Mouse (Mus musculus): Measurements from ENCODE around the gene Psg16. TPM values are rescaled to one million over a fixed set of nuclear protein-coding genes. Genes with fewer than 3 reads are reported as not detected.
A peak's percentile ranks its signal among the peaks of the same experiment; 100 is the strongest.

The Psg16 gene
- polyA plus RNA-seq, 1 experiment from 2014 or later: 0.06 TPM

- Histone ChIP-seq H3K9me3 (replicated peaks) (no peaks in the 10 kb centered on the region), H3K4me2 (peak overlapping the region; percentile 92), H3K27ac (ENCODE audit: poor library complexity, severe bottlenecking) (peak overlapping the region; percentile 98), H3K27me3 (replicated peaks) (no peaks in the 10 kb centered on the region), H3K36me3 (peaks cover 27% of the 10 kb centered on the region), H3K9ac (peak overlapping the region; percentile 82), H3K4me1 (replicated peaks) (peaks cover 56% of the 10 kb centered on the region), H3K4me3 (peak overlapping the region; percentile 62)
- peak; percentile 46 for ATAC-seq (ENCODE audit: insufficient number of reproducible peaks, low FRiP score)
- 22% methylated on average over 14 of the region's 14 CpGs for WGBS
Observed at GRCm38 (mm10) chr7:17056601-17057523, 17.0 kb upstream of the Psg16 start.

GRCm38 (mm10) chr7:17058071-17058689, 15.7 kb upstream of the Psg16 start:
- peak; percentile 78 for ATAC-seq (ENCODE audit: insufficient number of reproducible peaks, low FRiP score)
- peaks cover 62% of the 10 kb centered on the region for H3K4me1 ChIP-seq (replicated peaks)
- peak overlapping the region; percentile 56 for H3K9ac ChIP-seq
- no peaks in the 10 kb centered on the region for H3K9me3 ChIP-seq (replicated peaks)
- peak overlapping the region; percentile 23 for H3K4me3 ChIP-seq
- WGBS: 2% methylated on average over 16 of the region's 16 CpGs
- H3K4me2 ChIP-seq: peak overlapping the region; percentile 78
- no peaks in the 10 kb centered on the region for H3K27me3 ChIP-seq (replicated peaks)
- H3K36me3 ChIP-seq: peaks cover 24% of the 10 kb centered on the region
- H3K27ac ChIP-seq (ENCODE audit: poor library complexity, severe bottlenecking): peak overlapping the region; percentile 99

DNA sequence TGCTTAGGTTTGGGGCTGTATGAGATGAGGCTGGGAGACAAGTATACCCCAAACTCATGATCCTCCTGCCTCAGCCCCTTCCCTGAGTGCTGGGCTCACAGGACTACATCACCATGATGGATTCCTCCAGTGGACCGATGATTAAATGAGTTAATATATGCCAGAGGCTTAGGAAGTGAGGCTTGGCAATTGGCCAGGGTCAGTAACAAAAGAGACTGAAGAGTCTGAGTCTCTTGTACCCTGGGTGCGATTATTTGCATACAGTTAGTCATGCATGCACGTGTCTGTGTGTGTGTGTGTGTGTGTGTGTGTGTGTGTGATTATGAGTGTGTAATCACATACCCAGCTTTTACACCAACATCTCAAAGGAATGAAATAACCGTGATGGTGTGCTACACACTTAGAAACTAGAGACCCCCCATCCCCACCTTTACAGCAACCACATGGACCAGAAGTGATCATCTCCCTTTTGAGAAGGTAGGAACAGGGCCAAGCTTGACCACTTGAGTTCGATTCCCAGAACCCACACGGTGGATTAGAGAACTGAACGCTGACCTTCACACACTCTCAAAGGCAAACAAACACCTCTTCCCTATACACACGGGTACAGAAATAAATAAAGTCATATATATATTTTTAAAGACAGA, 14.9 kb upstream of the Psg16 start:
- Histone ChIP-seq H3K36me3 (peaks cover 16% of the 10 kb centered on the region), H3K27me3 (replicated peaks) (no peaks in the 10 kb centered on the region), H3K9me3 (replicated peaks) (no peaks in the 10 kb centered on the region), H3K9ac (peak overlapping the region; percentile 56; the same call in 1 of the 2 replicates), H3K4me3 (peak overlapping the region; percentile 23), H3K4me1 (replicated peaks) (peaks cover 63% of the 10 kb centered on the region), H3K4me2 (peak overlapping the region; percentile 78), H3K27ac (ENCODE audit: poor library complexity, severe bottlenecking) (peak overlapping the region; percentile 99)
- 53% methylated on average over 8 of the region's 8 CpGs for WGBS
- ATAC-seq (ENCODE audit: insufficient number of reproducible peaks, low FRiP score): no peak

DNA sequence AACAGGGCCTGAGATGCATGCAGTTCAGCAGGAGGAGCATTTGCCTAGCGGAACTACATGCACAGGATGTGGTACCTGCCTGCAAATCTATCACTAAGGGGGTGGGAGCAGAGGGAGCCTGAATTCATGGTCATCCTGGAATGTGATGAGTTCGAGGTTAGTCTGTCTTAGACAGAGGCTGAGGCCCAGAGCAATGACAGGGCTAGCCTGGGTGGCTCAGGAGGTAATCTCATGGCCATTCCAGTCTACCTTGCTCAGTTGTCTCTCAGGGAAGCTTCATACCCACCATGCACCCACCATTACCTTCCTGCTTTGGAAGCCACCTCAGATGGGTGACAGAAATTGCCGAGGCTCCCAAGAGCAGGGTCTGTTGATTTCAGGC, 14.4 kb upstream of the Psg16 start:
- H3K9me3 ChIP-seq (replicated peaks): no peaks in the 10 kb centered on the region
- peak overlapping the region; percentile 99 for H3K27ac ChIP-seq (ENCODE audit: poor library complexity, severe bottlenecking)
- 72% methylated on average over 3 of the region's 3 CpGs for WGBS
- ATAC-seq (ENCODE audit: insufficient number of reproducible peaks, low FRiP score): no peak
- H3K27me3 ChIP-seq (replicated peaks): no peaks in the 10 kb centered on the region
- peaks cover 11% of the 10 kb centered on the region for H3K36me3 ChIP-seq
- H3K9ac ChIP-seq: peak overlapping the region; percentile 56
- H3K4me3 ChIP-seq: peak overlapping the region; percentile 66
- peak overlapping the region; percentile 78 for H3K4me2 ChIP-seq
- peaks cover 63% of the 10 kb centered on the region for H3K4me1 ChIP-seq (replicated peaks)

GRCm38 (mm10) chr7:17060031-17060781, 13.6 kb upstream of the Psg16 start:
- Histone ChIP-seq H3K4me1 (replicated peaks) (peaks cover 63% of the 10 kb centered on the region), H3K9me3 (replicated peaks) (no peaks in the 10 kb centered on the region), H3K4me2 (peak overlapping the region; percentile 78), H3K27me3 (replicated peaks) (no peaks in the 10 kb centered on the region), H3K9ac (peak overlapping the region; percentile 90), H3K4me3 (peak overlapping the region; percentile 66), H3K27ac (ENCODE audit: poor library complexity, severe bottlenecking) (peak overlapping the region; percentile 99), H3K36me3 (peaks cover 4% of the 10 kb centered on the region; the same call in 1 of the 2 replicates)
- WGBS: 26% methylated on average over 9 of the region's 9 CpGs
- ATAC-seq (ENCODE audit: insufficient number of reproducible peaks, low FRiP score): peak; percentile 52

DNA sequence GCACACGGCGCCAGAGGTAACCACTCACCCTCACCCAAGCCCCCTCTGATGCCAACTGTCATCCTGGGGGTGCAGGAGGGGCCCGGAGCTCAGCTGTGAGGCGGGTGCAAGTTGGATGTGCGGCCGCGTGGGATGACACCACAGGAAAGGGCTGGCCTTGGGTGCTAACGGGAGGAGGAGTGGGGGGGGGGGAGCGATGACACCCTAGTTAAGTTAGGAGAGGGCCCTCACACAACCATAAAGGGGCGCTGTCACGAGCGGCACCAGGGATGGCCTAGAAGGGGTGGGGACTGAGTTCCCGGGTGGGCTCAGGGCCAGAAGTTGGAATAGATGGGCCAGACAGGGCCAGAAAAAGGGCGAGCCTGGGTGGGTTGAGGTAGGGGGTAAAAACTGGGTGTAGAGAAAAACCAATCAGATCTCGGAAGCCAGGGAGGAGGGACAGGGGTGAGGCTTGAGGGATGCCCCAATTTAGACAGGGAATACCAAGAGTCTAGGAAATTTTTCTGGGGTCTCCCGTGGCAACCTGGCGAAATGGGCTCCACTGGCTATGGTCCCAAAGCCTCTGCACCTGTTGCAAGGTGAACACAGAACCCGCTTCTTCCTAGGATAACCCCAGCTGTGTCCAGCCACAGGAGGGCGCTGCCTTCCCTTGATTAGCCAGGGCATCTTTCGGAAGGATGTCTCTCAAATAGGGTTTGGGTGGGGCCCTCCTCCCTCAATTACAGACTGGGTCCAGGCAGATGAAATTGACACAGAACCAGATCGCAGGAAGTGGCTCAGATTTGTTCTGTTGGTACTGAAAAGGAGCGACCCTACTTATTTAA, 12.8 kb upstream of the Psg16 start:
- no peaks in the 10 kb centered on the region for H3K36me3 ChIP-seq
- H3K4me1 ChIP-seq (replicated peaks): peaks cover 59% of the 10 kb centered on the region
- ATAC-seq (ENCODE audit: insufficient number of reproducible peaks, low FRiP score): no peak
- peak overlapping the region; percentile 66 for H3K4me3 ChIP-seq
- H3K9me3 ChIP-seq (replicated peaks): no peaks in the 10 kb centered on the region
- H3K27ac ChIP-seq (ENCODE audit: poor library complexity, severe bottlenecking): peak overlapping the region; percentile 99
- no peaks in the 10 kb centered on the region for H3K27me3 ChIP-seq (replicated peaks)
- 73% methylated on average over 21 of the region's 22 CpGs for WGBS
- peak overlapping the region; percentile 78 for H3K4me2 ChIP-seq
- peak overlapping the region; percentile 90 for H3K9ac ChIP-seq

DNA sequence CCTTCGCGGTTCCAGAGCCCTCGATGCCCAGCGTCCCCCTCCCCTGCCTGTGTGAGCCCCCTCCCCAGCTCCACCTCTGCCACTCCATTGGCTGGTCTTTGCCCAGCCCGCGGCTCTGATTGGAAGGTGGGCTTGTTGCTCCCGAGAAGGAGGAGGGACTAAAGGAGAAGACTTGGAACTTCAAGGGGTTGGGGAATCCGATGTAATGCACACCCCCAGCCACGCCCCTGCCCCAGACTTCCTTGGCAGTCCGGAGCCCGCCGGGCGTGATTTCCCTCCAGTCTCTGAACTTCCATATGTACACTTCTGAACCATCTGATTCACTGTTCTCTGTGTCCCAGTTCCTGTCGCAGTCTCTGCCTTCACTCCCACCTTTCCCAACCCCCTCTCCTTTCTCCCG, 11.5 kb upstream of the Psg16 start, which contains the start of gene Hif3a:
TSS of gene Hif3a (minus strand) at position 39 of the 400 bp plus-strand sequence.
- Histone ChIP-seq H3K27me3 (replicated peaks) (no peaks in the 10 kb centered on the region), H3K9me3 (replicated peaks) (no peaks in the 10 kb centered on the region), H3K4me1 (replicated peaks) (peaks cover 53% of the 10 kb centered on the region), H3K27ac (ENCODE audit: poor library complexity, severe bottlenecking) (peak within 1 kb of the TSS; percentile 99), H3K36me3 (no peaks in the 10 kb centered on the region), H3K9ac (peak within 1 kb of the TSS; percentile 90), H3K4me2 (peak within 1 kb of the TSS; percentile 78), H3K4me3 (peak within 1 kb of the TSS; percentile 66)
- 1% methylated on average over 15 of the region's 15 CpGs for WGBS
- ATAC-seq (ENCODE audit: insufficient number of reproducible peaks, low FRiP score): peak; percentile 72

- peak overlapping the region; percentile 78 for H3K4me2 ChIP-seq
- peaks cover 51% of the 10 kb centered on the region for H3K4me1 ChIP-seq (replicated peaks)
- H3K27ac ChIP-seq (ENCODE audit: poor library complexity, severe bottlenecking): peak overlapping the region; percentile 99
- ATAC-seq (ENCODE audit: insufficient number of reproducible peaks, low FRiP score): peak; percentile 2; the same call in 1 of the 2 replicates
- H3K27me3 ChIP-seq (replicated peaks): no peaks in the 10 kb centered on the region
- H3K9me3 ChIP-seq (replicated peaks): no peaks in the 10 kb centered on the region
- H3K36me3 ChIP-seq: no peaks in the 10 kb centered on the region
- WGBS: 10% methylated on average over 11 of the region's 11 CpGs
- H3K9ac ChIP-seq: peak overlapping the region; percentile 65
- peak overlapping the region; percentile 66 for H3K4me3 ChIP-seq
Observed at GRCm38 (mm10) chr7:17062845-17063244, 11.0 kb upstream of the Psg16 start.

DNA sequence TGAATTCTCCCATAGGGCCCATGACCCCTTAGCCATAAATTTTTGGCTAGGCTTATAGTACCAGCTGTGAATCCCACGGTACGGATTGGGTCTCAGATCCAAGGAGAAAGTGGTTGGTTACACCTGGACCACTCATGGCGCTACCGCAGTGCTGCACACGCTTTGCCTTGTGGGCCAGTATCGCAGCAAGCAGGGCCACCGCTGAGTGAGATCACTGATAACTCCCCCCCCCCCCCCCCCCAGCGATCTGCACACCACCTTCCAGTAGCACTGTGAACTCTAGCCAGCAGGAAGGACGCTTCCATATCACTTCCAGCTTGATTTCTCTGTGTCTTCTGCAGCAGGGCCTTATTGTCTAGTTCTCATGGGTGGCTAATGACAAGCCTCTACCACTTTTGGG, 8.2 kb upstream of the Psg16 start:
- no peak overlapping the region for H3K27ac ChIP-seq (ENCODE audit: poor library complexity, severe bottlenecking)
- no peaks in the 10 kb centered on the region for H3K9me3 ChIP-seq (replicated peaks)
- no peaks in the 10 kb centered on the region for H3K36me3 ChIP-seq
- no peak for ATAC-seq (ENCODE audit: insufficient number of reproducible peaks, low FRiP score)
- peaks cover 25% of the 10 kb centered on the region for H3K4me1 ChIP-seq (replicated peaks)
- H3K27me3 ChIP-seq (replicated peaks): no peaks in the 10 kb centered on the region
- no peak overlapping the region for H3K4me3 ChIP-seq
- no peak overlapping the region for H3K9ac ChIP-seq
- no peak overlapping the region for H3K4me2 ChIP-seq
- 79% methylated on average over 8 of the region's 9 CpGs for WGBS

- Histone ChIP-seq H3K9ac (no peak overlapping the region), H3K9me3 (replicated peaks) (no peaks in the 10 kb centered on the region), H3K4me1 (replicated peaks) (peaks cover 17% of the 10 kb centered on the region), H3K36me3 (no peaks in the 10 kb centered on the region), H3K4me2 (no peak overlapping the region), H3K27me3 (replicated peaks) (no peaks in the 10 kb centered on the region), H3K4me3 (no peak overlapping the region), H3K27ac (ENCODE audit: poor library complexity, severe bottlenecking) (no peak overlapping the region)
- 12% methylated on average over 2 of the region's 2 CpGs for WGBS
- no peak for ATAC-seq (ENCODE audit: insufficient number of reproducible peaks, low FRiP score)
Observed at GRCm38 (mm10) chr7:17066412-17066811, 7.4 kb upstream of the Psg16 start.

Measured in heart, embryonic 12.5 days (tissue).